Mouse (Mus musculus) neural tube, embryonic 15.5 days (tissue): ENCODE data around the gene Bcl7c. TPM values are rescaled to one million over a fixed set of nuclear protein-coding genes. Genes with fewer than 3 reads are reported as not detected.

Experiments
- ATAC-seq: fragments of 200-750 bp; cut with Nextera tagmentation; 2 replicates; pipeline ENCODE4 v1.8.0; 2017; ENCODE audit warnings: mild to moderate bottlenecking, moderate TSS enrichment, moderate library complexity; ENCODE audit not compliant: low FRiP score
- H3K27ac ChIP-seq: fragments of 300-500 bp; sonication (generic); replicated peaks from 2 replicates; pipeline ENCODE4 v1.5.1; 2015; ENCODE audit warnings: mild to moderate bottlenecking, inconsistent platforms
- H3K27me3 ChIP-seq: fragments of 300-500 bp; sonication (generic); replicated peaks from 2 replicates; pipeline ENCODE4 v1.6.1; 2015; ENCODE audit warnings: inconsistent platforms
- H3K36me3 ChIP-seq: fragments of 300-500 bp; sonication (generic); 2 replicates; pipeline ENCODE4 v1.6.1; 2015; ENCODE audit warnings: inconsistent platforms
- H3K4me1 ChIP-seq: fragments of 300-500 bp; sonication (generic); 2 replicates; pipeline ENCODE4 v1.6.1; 2015; ENCODE audit warnings: inconsistent platforms
- H3K4me2 ChIP-seq: fragments of 300-500 bp; sonication (generic); 2 replicates; pipeline ENCODE4 v1.6.1; 2015; ENCODE audit warnings: inconsistent platforms, mild to moderate bottlenecking, moderate library complexity
- H3K4me3 ChIP-seq: fragments of 300-500 bp; sonication (generic); replicated peaks from 2 replicates; pipeline ENCODE4 v1.5.1; 2015; ENCODE audit warnings: mild to moderate bottlenecking, inconsistent platforms
- H3K9ac ChIP-seq: fragments of 300-500 bp; sonication (generic); replicated peaks from 2 replicates; pipeline ENCODE4 v1.6.1; 2015; ENCODE audit warnings: mild to moderate bottlenecking, inconsistent platforms
- H3K9me3 ChIP-seq: fragments of 300-500 bp; sonication (generic); replicated peaks from 2 replicates; pipeline ENCODE4 v1.6.1; 2016; ENCODE audit warnings: inconsistent platforms
- WGBS: fragments of 180-500 bp; shearing (Covaris S2); methylation state at CpG from one replicate; pipeline ENCODE4 v1.1.7; 2015; ENCODE audit warnings: mixed read lengths; 5-methylcytosine and 5-hydroxymethylcytosine counted together
- polyA plus RNA-seq: library from polyadenylated mRNA; unstranded; fragments of >200 nt; fragmentation: Nextera tagmentation; extraction: Ambion mirVana; gene quantifications from 2 replicates; pipeline ENCODE4 v1.2.1, GENCODE M21; 2015

The Bcl7c gene
- polyA plus RNA-seq, 1 experiment from 2014 or later = 49.5 TPM

GRCm38 (mm10) chr7:127678811-127679210 lies 29.9 kb downstream of the Bcl7c start:
- 0 out of 2 replicates have a peak overlapping the region, but pooled peaks have one; percentile 2 for H3K27ac ChIP-seq
- no peak overlapping the region for H3K4me2 ChIP-seq
- ATAC-seq = no peak
- no peak overlapping the region for H3K9ac ChIP-seq
- H3K9me3 ChIP-seq = no peaks in the 10 kb centered on the region
- no peaks in the 10 kb centered on the region for H3K27me3 ChIP-seq
- peaks cover 6% of the 10 kb centered on the region; the same call in 1 of the 2 replicates for H3K4me1 ChIP-seq
- WGBS = 63% methylated on average over 2 of the region's 2 CpGs
- peaks cover 7% of the 10 kb centered on the region; the same call in 1 of the 2 replicates for H3K36me3 ChIP-seq
- no peak overlapping the region for H3K4me3 ChIP-seq

GRCm38 (mm10) chr7:127677609-127678008 lies 31.1 kb downstream of the Bcl7c start:
- ATAC-seq = no peak
- 95% methylated on average over 4 of the region's 4 CpGs for WGBS
- Histone ChIP-seq H3K4me3 (no peak overlapping the region), H3K27me3 (no peaks in the 10 kb centered on the region), H3K27ac (no peak overlapping the region), H3K4me2 (no peak overlapping the region), H3K36me3 (peaks cover 7% of the 10 kb centered on the region; the same call in 1 of the 2 replicates), H3K4me1 (peaks cover 6% of the 10 kb centered on the region; the same call in 1 of the 2 replicates), H3K9ac (no peak overlapping the region), H3K9me3 (no peaks in the 10 kb centered on the region)

- Histone ChIP-seq H3K4me1 (peaks cover 6% of the 10 kb centered on the region; the same call in 1 of the 2 replicates), H3K4me3 (no peak overlapping the region), H3K9me3 (no peaks in the 10 kb centered on the region), H3K27ac (no peak overlapping the region), H3K27me3 (no peaks in the 10 kb centered on the region), H3K9ac (no peak overlapping the region), H3K4me2 (no peak overlapping the region), H3K36me3 (peaks cover 7% of the 10 kb centered on the region; the same call in 1 of the 2 replicates)
- 73% methylated on average over 6 of the region's 6 CpGs for WGBS
- no peak for ATAC-seq
Measured at GRCm38 (mm10) chr7:127677077-127677476, 31.7 kb downstream of the Bcl7c start.

GRCm38 (mm10) chr7:127675391-127675811 lies 33.3 kb downstream of the Bcl7c start:
- Histone ChIP-seq H3K4me2 (no peak overlapping the region), H3K4me3 (no peak overlapping the region), H3K9ac (no peak overlapping the region), H3K36me3 (peaks cover 7% of the 10 kb centered on the region; the same call in 1 of the 2 replicates), H3K9me3 (no peaks in the 10 kb centered on the region), H3K27me3 (no peaks in the 10 kb centered on the region), H3K27ac (peak overlapping the region; percentile 43), H3K4me1 (peaks cover 6% of the 10 kb centered on the region; the same call in 1 of the 2 replicates)
- ATAC-seq = no peak
- WGBS = 81% methylated on average over 9 of the region's 9 CpGs

GRCm38 (mm10) chr7:127674977-127675376 lies 33.8 kb downstream of the Bcl7c start:
- Histone ChIP-seq H3K27me3 (no peaks in the 10 kb centered on the region), H3K4me2 (no peak overlapping the region), H3K4me1 (peaks cover 6% of the 10 kb centered on the region; the same call in 1 of the 2 replicates), H3K36me3 (peaks cover 7% of the 10 kb centered on the region; the same call in 1 of the 2 replicates), H3K27ac (peak overlapping the region; percentile 43), H3K4me3 (no peak overlapping the region), H3K9me3 (no peaks in the 10 kb centered on the region), H3K9ac (no peak overlapping the region)
- ATAC-seq = peak; percentile 65; the same call in 1 of the 2 replicates
- WGBS = 4% methylated on average over 5 of the region's 5 CpGs

GRCm38 (mm10) chr7:127672776-127673175 lies 36.0 kb downstream of the Bcl7c start:
- H3K9ac ChIP-seq = no peak overlapping the region
- no peak overlapping the region for H3K27ac ChIP-seq
- peaks cover 7% of the 10 kb centered on the region; the same call in 1 of the 2 replicates for H3K36me3 ChIP-seq
- no peaks in the 10 kb centered on the region for H3K9me3 ChIP-seq
- H3K27me3 ChIP-seq = no peaks in the 10 kb centered on the region
- H3K4me1 ChIP-seq = peaks cover 6% of the 10 kb centered on the region; the same call in 1 of the 2 replicates
- H3K4me3 ChIP-seq = no peak overlapping the region
- 76% methylated on average over 4 of the region's 4 CpGs for WGBS
- H3K4me2 ChIP-seq = no peak overlapping the region
- no peak for ATAC-seq

- no peaks in the 10 kb centered on the region for H3K9me3 ChIP-seq
- 81% methylated on average over 11 of the region's 11 CpGs for WGBS
- H3K9ac ChIP-seq = no peak overlapping the region
- no peak overlapping the region for H3K27ac ChIP-seq
- peaks cover 6% of the 10 kb centered on the region; the same call in 1 of the 2 replicates for H3K4me1 ChIP-seq
- peaks cover 8% of the 10 kb centered on the region; the same call in 1 of the 2 replicates for H3K36me3 ChIP-seq
- ATAC-seq = no peak
- no peak overlapping the region for H3K4me3 ChIP-seq
- H3K27me3 ChIP-seq = no peaks in the 10 kb centered on the region
- no peak overlapping the region for H3K4me2 ChIP-seq
Measured at GRCm38 (mm10) chr7:127671880-127672774, 36.6 kb downstream of the Bcl7c start.

GRCm38 (mm10) chr7:127667171-127667570 lies 41.6 kb downstream of the Bcl7c start:
- Histone ChIP-seq H3K27me3 (no peaks in the 10 kb centered on the region), H3K4me3 (no peak overlapping the region), H3K9ac (no peak overlapping the region), H3K4me2 (no peak overlapping the region), H3K27ac (no peak overlapping the region), H3K36me3 (peaks cover 34% of the 10 kb centered on the region), H3K4me1 (no peaks in the 10 kb centered on the region), H3K9me3 (no peaks in the 10 kb centered on the region)
- ATAC-seq = no peak
- WGBS = 86% methylated on average over 8 of the region's 8 CpGs

- Histone ChIP-seq H3K27ac (no peak overlapping the region), H3K9me3 (no peaks in the 10 kb centered on the region), H3K9ac (no peak overlapping the region), H3K4me3 (no peak overlapping the region), H3K4me1 (no peaks in the 10 kb centered on the region), H3K27me3 (no peaks in the 10 kb centered on the region), H3K4me2 (no peak overlapping the region), H3K36me3 (peaks cover 34% of the 10 kb centered on the region)
- 92% methylated on average over 13 of the region's 13 CpGs for WGBS
- ATAC-seq = no peak
Measured at GRCm38 (mm10) chr7:127666679-127667078, 42.1 kb downstream of the Bcl7c start.

- Histone ChIP-seq H3K9ac (no peak overlapping the region), H3K27ac (no peak overlapping the region), H3K4me2 (no peak overlapping the region), H3K9me3 (no peaks in the 10 kb centered on the region), H3K4me3 (no peak overlapping the region), H3K27me3 (no peaks in the 10 kb centered on the region), H3K4me1 (no peaks in the 10 kb centered on the region), H3K36me3 (peaks cover 38% of the 10 kb centered on the region)
- WGBS = 96% methylated on average over 6 of the region's 6 CpGs
- no peak for ATAC-seq
Measured at GRCm38 (mm10) chr7:127666066-127666654, 42.6 kb downstream of the Bcl7c start.

GRCm38 (mm10) chr7:127662926-127663325 lies 45.8 kb downstream of the Bcl7c start:
- peaks cover 38% of the 10 kb centered on the region for H3K36me3 ChIP-seq
- no peak overlapping the region for H3K4me2 ChIP-seq
- no peak for ATAC-seq
- no peak overlapping the region for H3K9ac ChIP-seq
- H3K4me1 ChIP-seq = no peaks in the 10 kb centered on the region
- no peaks in the 10 kb centered on the region for H3K9me3 ChIP-seq
- WGBS = 90% methylated on average over 6 of the region's 6 CpGs
- H3K27ac ChIP-seq = no peak overlapping the region
- H3K27me3 ChIP-seq = no peaks in the 10 kb centered on the region
- H3K4me3 ChIP-seq = no peak overlapping the region
